9 mouse cellular contexts compared by ENCODE assay signal in the genomic region with DNA sequence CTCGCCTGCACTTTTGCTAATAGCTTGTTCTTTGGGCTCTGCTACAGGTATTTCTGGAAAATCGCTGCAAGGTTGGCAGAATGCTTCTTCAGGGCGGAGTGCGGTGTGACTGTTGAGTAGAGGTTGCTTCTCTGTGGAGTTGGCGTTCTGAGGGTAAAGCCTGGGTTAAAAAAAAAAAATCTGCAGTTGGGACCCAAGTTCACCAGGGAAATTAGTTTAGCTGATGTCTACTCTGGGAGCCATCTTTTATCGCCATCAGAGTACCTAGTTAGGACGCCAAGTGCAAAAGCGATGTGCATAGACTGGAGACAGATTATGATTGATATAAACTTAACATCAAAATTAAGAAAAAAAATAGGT. TPM values are rescaled to one million over a fixed set of nuclear protein-coding genes. Genes with fewer than 3 reads are reported as not detected.
DNase-seq lines count a peak whose midpoint lies in the region; ATAC-seq and TF ChIP-seq lines count a peak whose summit lies in the region.
"Had no signal": no experiment of that assay in that cellular context is flagged by ENCODE, and none has a peak within 500 bp of the region (broad histone marks: within the 10 kb centered on the region; RNA-seq: fewer than 3 reads in every experiment).

No protein-coding gene starts in this region.

- no peak for DNase-seq in layer of hippocampus, adult 2 months (ENCODE audit: low spot score in 2 of 2)
- no peak for DNase-seq in layer of hippocampus, adult 9-11 months
- DNase-seq in urinary bladder, postnatal 25 days (ENCODE audit: low spot score): no peak
- DNase-seq in cerebellum, adult 18-20 months: no peak
- DNase-seq in urinary bladder, postnatal 36 days (ENCODE audit: low spot score in 2 of 2): no peak

- no peaks in the 10 kb centered on the region for H3K9me3 ChIP-seq in intestine, embryonic 16.5 days (ENCODE audit: control insufficient read depth, low read length)
- H3K9me3 ChIP-seq in neural tube, embryonic 13.5 days: no peaks in the 10 kb centered on the region

- H3K27me3 ChIP-seq in intestine, embryonic 16.5 days (replicated peaks; ENCODE audit: control insufficient read depth, insufficient read depth, low read length): no peaks in the 10 kb centered on the region
- H3K27me3 ChIP-seq in neural tube, embryonic 13.5 days: no peaks in the 10 kb centered on the region

- H3K9ac ChIP-seq in intestine, embryonic 16.5 days (ENCODE audit: low read depth, low read length): peak overlapping the region; percentile 80
- H3K9ac ChIP-seq in neural tube, embryonic 13.5 days: peak overlapping the region; percentile 74

- 0 out of 2 replicates have a peak, but pooled peaks cover 3% of the 10 kb centered on the region for H3K36me3 ChIP-seq in intestine, embryonic 16.5 days (ENCODE audit: control insufficient read depth, insufficient read depth, low read length)
- peaks cover 29% of the 10 kb centered on the region for H3K36me3 ChIP-seq in neural tube, embryonic 13.5 days

- peak overlapping the region; percentile 70 for H3K4me3 ChIP-seq in layer of hippocampus, adult 2 months
- H3K4me3 ChIP-seq in cortical plate, adult 2 months (ENCODE audit: insufficient read depth, low read length): peak overlapping the region; percentile 84
- peak overlapping the region; percentile 77 for H3K4me3 ChIP-seq in intestine, embryonic 16.5 days (ENCODE audit: low read length)
- H3K4me3 ChIP-seq in neural tube, embryonic 13.5 days: peak overlapping the region; percentile 69

- H3K4me1 ChIP-seq in cortical plate, adult 2 months (ENCODE audit: control insufficient read depth, insufficient read depth, low read length): no peaks in the 10 kb centered on the region; the same call in 1 of the 2 replicates
- H3K4me1 ChIP-seq in intestine, embryonic 16.5 days (ENCODE audit: control insufficient read depth, insufficient read depth, low read length): peaks cover 3% of the 10 kb centered on the region; the same call in 1 of the 2 replicates
- H3K4me1 ChIP-seq in neural tube, embryonic 13.5 days (replicated peaks): peaks cover 16% of the 10 kb centered on the region

- peak; percentile 34 for ATAC-seq in intestine, embryonic 16.5 days
- no peak for ATAC-seq in neural tube, embryonic 13.5 days (ENCODE audit: low read depth)

- peak overlapping the region; percentile 82 for H3K27ac ChIP-seq in layer of hippocampus, adult 2 months
- H3K27ac ChIP-seq in cortical plate, adult 2 months (ENCODE audit: insufficient read depth, low read length): 0 out of 2 replicates have a peak overlapping the region, but pooled peaks have one; percentile 66
- peak overlapping the region; percentile 93 for H3K27ac ChIP-seq in intestine, embryonic 16.5 days (ENCODE audit: low read length)
- peak overlapping the region; percentile 74 for H3K27ac ChIP-seq in neural tube, embryonic 13.5 days (replicated peaks)

- WGBS in intestine, embryonic 16.5 days: 0% methylated on average over 8 of the region's 8 CpGs
- WGBS in neural tube, embryonic 13.5 days: 2% methylated on average over 8 of the region's 8 CpGs

- TF ChIP-seq POLR2A in cortical plate, adult 2 months (IDR thresholded peaks at IDR 0.05; ENCODE audit: extremely low read depth, insufficient read depth, low read length): no peak

- no peak for TF ChIP-seq CTCF in layer of hippocampus, adult 2 months (conservative IDR thresholded peaks at IDR 0.05)
- no peak for TF ChIP-seq CTCF in cortical plate, adult 2 months (IDR thresholded peaks at IDR 0.05; ENCODE audit: extremely low read depth, insufficient read depth, low read length)

- peak overlapping the region; percentile 55 for H3K4me2 ChIP-seq in intestine, embryonic 16.5 days (ENCODE audit: low read depth, low read length)
- peak overlapping the region; percentile 77 for H3K4me2 ChIP-seq in neural tube, embryonic 13.5 days

RNA-seq across cellular contexts. Expression of a gene that starts 0.4 kb away (rescaled TPM):
- 10 to 100 TPM; 52.3 to 53.3 TPM for total RNA-seq in layer of hippocampus, adult 2 months (2021)
- 45.0 and 50.3 TPM in 2 replicates for polyA plus RNA-seq in cortical plate, adult 2 months (2012; rRNA removed)
- polyA plus RNA-seq in intestine, embryonic 16.5 days (2015; fragmentation: Nextera tagmentation; extraction: Ambion mirVana): 72.9 and 77.8 TPM in 2 replicates
- 78.6 and 93.7 TPM in 2 replicates for polyA plus RNA-seq in neural tube, embryonic 13.5 days (2015; fragmentation: Nextera tagmentation; extraction: Ambion mirVana)

RNA-seq across cellular contexts. Expression of a gene that starts 21.1 kb away (rescaled TPM):
- not detected for total RNA-seq in layer of hippocampus, adult 2 months (2021)
- not detected in 2 replicates for polyA plus RNA-seq in cortical plate, adult 2 months (2012; rRNA removed)
- 0.53 TPM in 1 of 2 replicates, not detected in the other for polyA plus RNA-seq in intestine, embryonic 16.5 days (2015; fragmentation: Nextera tagmentation; extraction: Ambion mirVana)
- 0.53 TPM in 1 of 2 replicates, not detected in the other for polyA plus RNA-seq in neural tube, embryonic 13.5 days (2015; fragmentation: Nextera tagmentation; extraction: Ambion mirVana)
- polyA plus RNA-seq: brain, embryonic 14.5 days had no signal

RNA-seq across cellular contexts. Expression of a gene that starts 42.2 kb away (rescaled TPM):
- total RNA-seq in layer of hippocampus, adult 2 months (2021): 10 to 100 TPM; 30.4 to 41.4 TPM
- 41.7 and 44.7 TPM in 2 replicates for polyA plus RNA-seq in cortical plate, adult 2 months (2012; rRNA removed)
- 84.2 and 91.4 TPM in 2 replicates for polyA plus RNA-seq in intestine, embryonic 16.5 days (2015; fragmentation: Nextera tagmentation; extraction: Ambion mirVana)
- 58.9 and 69.9 TPM in 2 replicates for polyA plus RNA-seq in neural tube, embryonic 13.5 days (2015; fragmentation: Nextera tagmentation; extraction: Ambion mirVana)

RNA-seq across cellular contexts. Expression of a gene that starts 42.3 kb away (rescaled TPM):
- total RNA-seq in layer of hippocampus, adult 2 months (2021): 10 to 100 TPM; 21.1 to 22.8 TPM
- 23.2 and 24.6 TPM in 2 replicates for polyA plus RNA-seq in cortical plate, adult 2 months (2012; rRNA removed)
- polyA plus RNA-seq in intestine, embryonic 16.5 days (2015; fragmentation: Nextera tagmentation; extraction: Ambion mirVana): 64.3 and 66.2 TPM in 2 replicates
- 46.4 and 50.0 TPM in 2 replicates for polyA plus RNA-seq in neural tube, embryonic 13.5 days (2015; fragmentation: Nextera tagmentation; extraction: Ambion mirVana)
